Mouse (Mus musculus): ENCODE results near the gene Invs. TPM values are rescaled to one million over a fixed set of nuclear protein-coding genes. Genes with fewer than 3 reads are reported as not detected.
A peak's percentile ranks its signal among the peaks of the same experiment; 100 is the strongest.

Invs gene
- total RNA-seq, 1 experiment from 2014 or later: 10.6 TPM

DNA sequence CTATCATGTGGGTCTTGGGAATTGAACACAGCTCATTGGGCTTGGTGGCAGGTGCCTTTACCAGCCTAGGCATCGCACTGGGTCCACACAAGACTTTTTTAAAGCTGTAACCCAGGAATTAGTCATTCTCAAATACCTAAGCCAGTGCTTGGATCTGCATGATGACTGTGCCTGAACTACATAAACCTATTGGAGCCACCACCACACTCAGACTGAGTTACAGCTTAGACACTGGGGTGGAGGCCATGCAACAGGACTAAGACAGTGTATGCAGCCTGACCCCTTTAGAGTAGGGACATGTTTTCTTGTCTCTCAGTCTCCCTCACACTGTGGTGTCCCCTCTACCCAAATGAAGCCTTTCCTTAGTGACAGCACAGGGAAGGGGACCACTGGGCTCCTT, 143.1 kb downstream of the Invs start:
- ATAC-seq (ENCODE audit: extremely low read depth, insufficient number of reproducible peaks, low FRiP score, poor library complexity, severe bottlenecking): no peak

- ATAC-seq (ENCODE audit: extremely low read depth, insufficient number of reproducible peaks, low FRiP score, poor library complexity, severe bottlenecking): no peak
Measured at GRCm38 (mm10) chr4:48423738-48424137, 144.2 kb downstream of the Invs start.

DNA sequence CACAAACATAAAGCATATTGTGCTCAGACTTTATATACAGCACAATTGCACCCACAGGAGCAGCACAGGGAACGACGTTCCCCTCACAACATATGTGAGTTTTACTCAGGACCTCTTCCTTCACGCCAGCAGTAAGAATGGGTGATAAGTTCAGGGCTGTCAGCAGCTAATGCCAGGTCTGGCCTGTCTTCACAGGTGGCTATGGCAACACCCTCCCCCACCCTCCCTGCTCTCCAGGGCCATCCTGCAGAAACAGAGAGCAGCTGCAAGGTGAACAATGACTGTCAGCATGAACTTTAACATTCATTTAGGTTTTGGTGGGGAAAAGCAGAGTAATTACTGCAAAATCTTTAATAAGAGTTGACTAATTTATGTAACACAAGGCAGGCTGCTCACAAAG, 147.9 kb downstream of the Invs start:
- no peak for ATAC-seq (ENCODE audit: extremely low read depth, insufficient number of reproducible peaks, low FRiP score, poor library complexity, severe bottlenecking)

- no peak for ATAC-seq (ENCODE audit: extremely low read depth, insufficient number of reproducible peaks, low FRiP score, poor library complexity, severe bottlenecking)
Measured at GRCm38 (mm10) chr4:48428054-48428453, 148.5 kb downstream of the Invs start.

DNA sequence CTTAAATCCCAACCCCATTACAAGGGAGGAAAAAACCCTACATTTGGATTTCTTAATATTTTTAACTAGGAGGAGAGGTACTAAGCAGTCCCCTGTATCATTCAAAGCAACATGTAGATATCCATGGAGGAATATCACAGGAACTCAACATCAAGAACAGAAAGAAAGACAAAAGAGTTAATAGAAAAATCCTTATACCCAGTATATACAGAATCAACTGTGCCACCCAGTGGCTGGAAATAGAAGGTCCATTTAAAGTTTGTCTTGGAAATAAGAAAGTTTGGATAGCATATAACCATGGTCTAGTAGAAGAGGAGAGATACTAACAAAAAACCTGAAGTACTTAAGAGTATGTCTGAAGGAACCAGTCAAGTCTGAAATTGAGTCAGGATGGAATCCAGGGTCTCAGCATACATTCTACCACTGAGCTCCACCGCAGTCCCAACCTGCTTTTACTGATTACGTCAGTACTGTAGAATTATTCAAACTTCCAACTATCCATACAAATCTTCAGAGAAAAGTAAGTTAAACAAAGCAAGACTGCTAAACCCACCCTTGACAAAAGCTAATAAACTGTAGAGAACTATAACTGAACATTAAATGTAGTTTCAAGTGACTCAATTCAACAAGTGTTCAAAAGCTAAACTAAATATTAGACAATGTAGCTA, 174.7 kb downstream of the Invs start:
- no peak for ATAC-seq (ENCODE audit: extremely low read depth, insufficient number of reproducible peaks, low FRiP score, poor library complexity, severe bottlenecking)

DNA sequence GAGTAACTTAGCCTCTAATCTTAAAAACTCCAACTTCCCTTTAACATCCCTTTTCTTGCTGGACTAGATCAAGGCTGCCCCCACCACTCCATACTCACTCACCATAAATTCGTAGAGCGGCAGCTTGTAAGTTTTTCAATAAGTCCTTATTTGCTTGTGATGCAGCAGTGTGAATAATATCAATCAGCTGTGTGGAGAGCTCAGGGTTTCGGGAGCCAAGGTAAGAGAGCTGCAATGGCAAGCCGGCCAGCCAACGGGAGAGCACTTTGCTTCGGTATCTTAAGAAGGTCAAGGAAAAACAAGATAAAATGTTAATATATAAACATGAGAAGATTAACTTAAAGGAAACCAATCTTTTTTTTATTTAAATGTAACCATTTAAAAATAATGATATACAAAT, 178.9 kb downstream of the Invs start:
- no peak for ATAC-seq (ENCODE audit: extremely low read depth, insufficient number of reproducible peaks, low FRiP score, poor library complexity, severe bottlenecking)

DNA sequence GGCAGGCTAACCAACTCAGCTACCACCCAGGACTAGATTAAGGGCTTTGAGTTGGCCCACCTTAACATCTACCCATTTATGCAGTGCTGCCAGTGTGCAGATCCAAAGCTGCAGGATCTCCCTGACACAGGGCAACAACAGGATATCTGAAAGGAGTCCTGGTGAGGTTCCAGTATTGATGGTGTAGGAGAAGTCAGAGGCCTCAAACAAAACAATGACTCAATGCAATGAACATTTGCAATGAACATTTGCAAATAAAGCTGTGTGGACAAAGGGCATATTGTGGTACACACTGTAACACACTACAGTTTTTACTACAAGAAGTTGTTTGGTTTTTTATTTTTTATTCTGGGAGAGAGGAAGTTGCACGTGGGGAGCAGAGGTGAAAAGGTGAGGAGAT, 181.5 kb downstream of the Invs start:
- no peak for ATAC-seq (ENCODE audit: extremely low read depth, insufficient number of reproducible peaks, low FRiP score, poor library complexity, severe bottlenecking)

DNA sequence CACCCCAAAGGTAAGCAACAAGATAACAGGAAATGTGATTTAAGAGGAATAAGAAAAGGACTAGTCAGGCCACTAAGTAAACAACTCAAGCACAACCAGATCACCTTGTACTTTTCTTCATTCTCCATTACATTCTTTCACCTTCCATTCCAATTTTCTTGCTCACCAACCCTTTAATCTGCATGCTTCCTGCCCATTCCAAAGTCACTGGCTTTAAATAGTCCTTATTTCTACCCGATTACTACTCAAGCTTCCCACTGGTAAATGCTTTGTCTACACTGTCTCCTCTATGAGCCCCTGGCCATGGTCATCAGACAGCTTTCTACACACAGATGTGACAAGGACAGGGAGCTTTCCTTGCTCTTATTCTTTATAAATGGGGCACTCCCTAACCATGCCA, 191.4 kb downstream of the Invs start:
- no peak for ATAC-seq (ENCODE audit: extremely low read depth, insufficient number of reproducible peaks, low FRiP score, poor library complexity, severe bottlenecking)

DNA sequence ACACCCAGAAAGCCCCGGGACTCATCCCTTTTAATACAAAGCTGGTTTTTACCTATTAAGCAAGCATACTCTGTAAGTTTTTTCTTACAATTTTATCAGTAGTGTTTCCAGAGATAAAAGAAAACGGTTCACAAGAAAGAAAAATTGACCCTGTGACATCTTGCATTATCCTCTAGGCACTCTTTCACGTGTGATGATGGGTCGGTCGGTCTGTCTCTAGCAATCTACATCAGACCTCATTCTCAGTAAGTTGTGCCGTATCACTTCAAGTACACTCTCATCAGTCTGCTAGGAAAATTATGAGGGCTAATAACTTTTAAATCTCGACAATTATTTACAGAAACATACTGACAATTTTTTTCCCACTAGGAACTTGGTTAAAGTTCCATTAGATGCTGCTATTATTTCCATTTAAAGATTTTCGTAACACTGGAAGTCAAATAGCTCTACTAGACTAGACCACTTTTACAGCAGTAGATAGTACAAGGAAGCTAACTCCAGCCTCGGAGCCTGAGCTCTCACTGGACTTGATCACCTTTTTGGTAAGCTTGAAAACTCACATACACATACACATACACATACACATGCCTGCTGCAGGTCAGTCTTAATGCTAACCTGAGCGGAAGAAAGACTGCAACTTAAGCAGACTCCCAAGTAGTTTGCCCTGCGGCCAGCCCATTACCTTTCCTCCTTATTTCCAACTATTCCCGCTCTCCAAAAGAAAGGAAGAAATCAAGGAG, 192.7 kb downstream of the Invs start:
- no peak for ATAC-seq (ENCODE audit: extremely low read depth, insufficient number of reproducible peaks, low FRiP score, poor library complexity, severe bottlenecking)

- peak; percentile 76 for ATAC-seq (ENCODE audit: extremely low read depth, insufficient number of reproducible peaks, low FRiP score, poor library complexity, severe bottlenecking)
Measured at GRCm38 (mm10) chr4:48472792-48473650, 193.5 kb downstream of the Invs start, which contains the start of gene Tex10. Gene Tex10, minus strand, starts transcription at chr4:48473459.

- no peak for ATAC-seq (ENCODE audit: extremely low read depth, insufficient number of reproducible peaks, low FRiP score, poor library complexity, severe bottlenecking)
Measured at GRCm38 (mm10) chr4:48473651-48474011, 194.1 kb downstream of the Invs start.

- ATAC-seq (ENCODE audit: extremely low read depth, insufficient number of reproducible peaks, low FRiP score, poor library complexity, severe bottlenecking): peak; percentile 61; the same call in 1 of the 2 replicates
Measured at GRCm38 (mm10) chr4:48481287-48481686, 201.7 kb downstream of the Invs start.

Other genes with a start within 250 kb of the Invs start
- gene Nr4a3, start 234.6 kb upstream of the Invs start, total RNA-seq (2017): 2.2 and 3.4 TPM in 2 replicates
- 51.8 and 54.4 TPM in 2 replicates for gene Stx17, start 154.8 kb upstream of the Invs start, total RNA-seq (2017)
- gene Erp44, start 202 bp upstream of the Invs start, total RNA-seq (2017): 53.9 and 59.2 TPM in 2 replicates
- gene Tex10, start 193.7 kb downstream of the Invs start, total RNA-seq (2017): 48.6 and 58.3 TPM in 2 replicates